Mouse (Mus musculus) heart, embryonic 12.5 days (tissue): ENCODE data around the gene Rbm24. TPM values are rescaled to one million over a fixed set of nuclear protein-coding genes. Genes with fewer than 3 reads are reported as not detected.

Experiments used
- ATAC-seq: fragments of 200-750 bp; cut with Nextera tagmentation; 2 replicates; pipeline ENCODE4 v1.8.0; 2017; ENCODE audit warnings: moderate TSS enrichment, moderate library complexity; ENCODE audit not compliant: insufficient number of reproducible peaks, low FRiP score
- H3K27ac ChIP-seq: fragments of 300-500 bp; sonication (generic); 2 replicates; pipeline ENCODE4 v1.5.1; 2016; ENCODE audit warnings: mild to moderate bottlenecking, moderate library complexity; ENCODE audit not compliant: poor library complexity, severe bottlenecking
- H3K27me3 ChIP-seq: fragments of 300-500 bp; sonication (generic); replicated peaks from 2 replicates; pipeline ENCODE4 v1.6.1; 2016; ENCODE audit warnings: mild to moderate bottlenecking, moderate library complexity
- H3K36me3 ChIP-seq: fragments of 300-500 bp; sonication (generic); 2 replicates; pipeline ENCODE4 v1.6.1; 2016; ENCODE audit warnings: mild to moderate bottlenecking, moderate library complexity
- H3K4me1 ChIP-seq: fragments of 300-500 bp; sonication (generic); replicated peaks from 2 replicates; pipeline ENCODE4 v1.6.1; 2016; ENCODE audit warnings: mild to moderate bottlenecking
- H3K4me2 ChIP-seq: fragments of 300-500 bp; sonication (generic); 2 replicates; pipeline ENCODE4 v1.6.1; 2016; ENCODE audit warnings: mild to moderate bottlenecking, moderate library complexity
- H3K4me3 ChIP-seq: fragments of 300-500 bp; sonication (generic); 2 replicates; pipeline ENCODE4 v1.5.1; 2016; ENCODE audit warnings: mild to moderate bottlenecking
- H3K9ac ChIP-seq: fragments of 300-500 bp; sonication (generic); 2 replicates; pipeline ENCODE4 v1.6.1; 2016; ENCODE audit warnings: mild to moderate bottlenecking, moderate library complexity
- H3K9me3 ChIP-seq: fragments of 300-500 bp; sonication (generic); replicated peaks from 2 replicates; pipeline ENCODE4 v1.6.1; 2016; ENCODE audit warnings: mild to moderate bottlenecking, moderate library complexity
- WGBS: fragments of 180-500 bp; shearing (Covaris S2); methylation state at CpG from one replicate; pipeline ENCODE4 v1.1.7; 2016; 5-methylcytosine and 5-hydroxymethylcytosine counted together
- polyA plus RNA-seq: library from polyadenylated mRNA; unstranded; fragments of >200 nt; fragmentation: Nextera tagmentation; extraction: Ambion mirVana; gene quantifications from 2 replicates; pipeline ENCODE4 v1.2.1, GENCODE M21; 2016

Rbm24 gene
- polyA plus RNA-seq, 1 experiment from 2014 or later, result 73.4 TPM

DNA sequence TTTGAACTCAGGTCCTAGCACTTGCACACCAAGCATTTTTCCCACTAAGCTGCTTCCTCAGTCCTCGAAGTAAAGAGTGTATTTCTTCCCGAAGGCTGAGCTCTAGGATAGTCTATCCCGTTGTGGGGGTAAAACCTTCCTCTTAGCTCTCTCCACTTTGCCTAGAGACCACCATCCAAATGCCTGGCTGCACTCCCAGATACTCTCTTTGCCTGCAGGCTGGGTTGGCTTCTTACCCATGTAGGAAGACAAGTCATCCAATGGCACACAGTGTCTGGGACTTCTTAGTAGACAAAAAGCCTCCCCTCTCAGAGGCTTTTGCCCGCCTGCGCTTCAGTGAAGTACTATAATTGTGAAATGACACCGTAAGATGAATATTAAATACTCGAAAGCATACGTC is 2.2 kb upstream of the Rbm24 start:
- H3K27ac ChIP-seq, result no peak overlapping the region
- no peak overlapping the region for H3K4me2 ChIP-seq
- no peaks in the 10 kb centered on the region for H3K36me3 ChIP-seq
- no peaks in the 10 kb centered on the region for H3K9me3 ChIP-seq
- no peaks in the 10 kb centered on the region for H3K27me3 ChIP-seq
- no peak for ATAC-seq
- H3K4me1 ChIP-seq, result peaks cover 15% of the 10 kb centered on the region
- no peak overlapping the region for H3K9ac ChIP-seq
- 89% methylated on average over 8 of the region's 8 CpGs for WGBS
- H3K4me3 ChIP-seq, result no peak overlapping the region

DNA sequence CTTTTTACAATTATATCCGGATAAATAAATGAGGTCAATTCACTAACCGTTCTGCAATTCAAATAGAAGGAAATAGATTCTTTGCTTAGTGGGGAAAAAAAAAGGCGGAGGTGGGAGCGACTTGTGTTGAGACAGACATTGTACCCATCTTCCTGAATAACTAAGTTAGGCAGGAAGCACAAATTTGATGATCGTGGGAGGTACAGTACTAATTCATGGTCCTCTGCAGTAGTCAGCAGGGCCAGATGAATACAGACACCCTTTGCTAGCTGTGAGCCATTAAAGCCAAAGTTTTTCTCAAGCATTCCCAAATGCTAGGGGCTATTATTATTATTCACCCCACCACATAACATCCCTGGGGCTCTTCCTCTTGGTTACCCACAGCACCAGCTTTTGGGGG is 640 bp upstream of the Rbm24 start:
- H3K4me1 ChIP-seq, result peaks cover 15% of the 10 kb centered on the region
- no peak for ATAC-seq
- peak overlapping the region; percentile 98 for H3K27ac ChIP-seq
- peak overlapping the region; percentile 97 for H3K9ac ChIP-seq
- H3K27me3 ChIP-seq, result no peaks in the 10 kb centered on the region
- H3K9me3 ChIP-seq, result no peaks in the 10 kb centered on the region
- H3K4me3 ChIP-seq, result peak overlapping the region; percentile 79
- H3K36me3 ChIP-seq, result peaks cover 3% of the 10 kb centered on the region
- H3K4me2 ChIP-seq, result peak overlapping the region; percentile 70
- 78% methylated on average over 5 of the region's 5 CpGs for WGBS

DNA sequence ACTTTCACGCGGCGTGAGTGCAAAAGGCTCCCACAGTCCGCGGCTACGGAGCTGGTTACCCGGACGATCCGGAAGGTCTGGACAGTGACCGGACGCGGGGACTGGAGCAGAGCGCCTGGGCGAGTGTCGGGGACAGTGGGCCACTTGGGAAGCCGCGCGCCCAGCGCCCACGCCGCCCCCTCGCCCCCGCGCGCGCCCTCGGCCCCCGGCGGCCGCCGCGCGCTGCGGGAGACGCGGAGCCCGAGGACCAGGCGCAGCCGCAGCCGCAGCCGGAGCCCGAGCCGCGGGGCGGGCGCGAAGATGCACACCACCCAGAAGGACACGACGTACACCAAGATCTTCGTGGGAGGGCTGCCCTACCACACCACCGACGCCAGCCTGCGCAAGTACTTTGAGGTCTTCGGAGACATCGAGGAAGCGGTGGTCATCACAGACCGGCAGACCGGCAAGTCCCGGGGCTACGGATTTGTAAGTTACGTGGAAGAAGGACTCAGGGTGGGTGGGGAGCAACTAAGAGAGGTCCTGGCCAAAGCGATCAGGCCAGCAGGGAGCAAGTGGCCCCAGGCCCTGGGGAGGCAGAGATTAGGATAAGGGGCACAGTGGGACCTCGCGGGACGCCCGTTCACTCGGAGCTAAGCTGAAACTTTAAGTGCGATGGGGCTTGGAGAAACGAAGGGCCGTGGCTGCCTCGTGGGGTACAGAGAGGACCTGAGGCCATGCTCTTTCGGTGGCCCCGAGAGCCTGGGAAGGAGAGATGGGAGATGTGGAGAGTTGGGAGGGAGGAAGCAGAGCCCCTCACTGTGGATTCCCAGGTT is 704 bp downstream of the Rbm24 start:
- Histone ChIP-seq H3K4me2 (peak overlapping the region; percentile 70), H3K9ac (peak overlapping the region; percentile 97), H3K9me3 (no peaks in the 10 kb centered on the region), H3K4me3 (peak overlapping the region; percentile 79), H3K27ac (peak overlapping the region; percentile 98), H3K27me3 (no peaks in the 10 kb centered on the region), H3K4me1 (peaks cover 15% of the 10 kb centered on the region), H3K36me3 (peaks cover 10% of the 10 kb centered on the region)
- WGBS, result under 1% methylated on average over 73 of the region's 73 CpGs
- no peak for ATAC-seq

DNA sequence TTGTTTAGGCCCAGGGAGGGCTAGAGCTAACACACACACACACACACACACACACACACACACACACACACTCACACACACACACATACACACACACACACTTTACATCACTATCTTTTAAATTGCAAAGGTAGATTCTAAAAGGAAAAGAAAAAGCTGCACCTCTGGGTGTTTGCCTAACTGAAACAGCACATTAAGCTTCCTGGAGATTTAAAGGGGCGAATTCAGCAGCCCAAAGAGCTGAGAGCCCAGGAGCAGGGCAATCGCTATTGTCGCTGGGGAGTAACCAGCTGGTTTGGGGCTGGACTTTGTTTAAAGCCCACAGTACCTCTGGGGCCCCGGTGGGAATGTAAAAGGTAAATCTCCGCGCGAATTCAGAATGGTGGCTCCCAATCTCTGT is 1.4 kb downstream of the Rbm24 start:
- Histone ChIP-seq H3K9ac (peak overlapping the region; percentile 97), H3K4me2 (peak overlapping the region; percentile 70), H3K4me1 (peaks cover 12% of the 10 kb centered on the region; the same call in 1 of the 2 replicates), H3K36me3 (peaks cover 15% of the 10 kb centered on the region), H3K27me3 (no peaks in the 10 kb centered on the region), H3K27ac (peak overlapping the region; percentile 98), H3K4me3 (peak overlapping the region; percentile 79), H3K9me3 (no peaks in the 10 kb centered on the region)
- WGBS, result 12% methylated on average over 7 of the region's 7 CpGs
- ATAC-seq, result no peak

DNA sequence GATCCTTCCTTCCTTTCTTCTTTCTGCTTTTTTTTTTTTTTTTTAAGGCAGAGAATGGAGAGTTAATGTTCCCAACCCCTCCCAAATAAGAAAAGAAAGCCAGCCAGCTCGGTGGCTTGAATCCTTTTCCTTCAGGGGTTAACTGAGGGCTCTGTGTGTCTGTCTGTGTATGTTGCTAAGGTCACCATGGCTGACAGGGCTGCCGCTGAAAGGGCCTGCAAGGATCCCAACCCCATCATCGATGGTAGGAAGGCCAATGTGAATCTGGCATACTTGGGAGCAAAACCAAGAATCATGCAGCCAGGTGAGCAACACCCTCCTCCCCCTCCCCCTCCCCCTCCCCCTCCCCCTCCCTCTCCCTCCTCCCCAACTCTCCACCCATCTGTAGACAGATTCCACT is 1.9 kb downstream of the Rbm24 start:
- Histone ChIP-seq H3K4me3 (peak overlapping the region; percentile 79), H3K4me1 (peaks cover 17% of the 10 kb centered on the region), H3K27me3 (no peaks in the 10 kb centered on the region), H3K4me2 (peak overlapping the region; percentile 70), H3K9ac (peak overlapping the region; percentile 97), H3K9me3 (no peaks in the 10 kb centered on the region), H3K27ac (peak overlapping the region; percentile 98), H3K36me3 (peaks cover 19% of the 10 kb centered on the region)
- peak; percentile 4; the same call in 1 of the 2 replicates for ATAC-seq
- WGBS, result 2% methylated on average over 3 of the region's 3 CpGs

DNA sequence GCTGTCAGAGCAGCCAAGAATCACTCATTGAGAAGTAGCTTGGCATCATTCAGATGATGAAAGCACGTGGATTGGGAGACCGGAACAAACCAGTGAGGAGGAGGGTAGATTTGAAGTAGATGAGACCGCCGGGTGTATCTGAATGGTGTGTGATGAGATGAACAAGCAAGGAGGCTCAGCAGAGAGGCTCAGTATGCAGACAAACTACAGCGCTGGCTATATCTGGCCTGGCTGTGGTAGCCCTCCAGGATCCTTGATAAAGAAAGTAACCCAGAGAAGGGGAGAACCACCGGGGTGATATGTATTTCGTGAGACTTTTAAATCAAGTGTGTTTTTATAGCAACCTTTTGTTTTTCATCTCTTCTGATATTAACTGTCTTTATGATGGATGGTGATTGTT is 5.6 kb downstream of the Rbm24 start:
- ATAC-seq, result no peak
- 39% methylated on average over 7 of the region's 7 CpGs for WGBS
- Histone ChIP-seq H3K27me3 (no peaks in the 10 kb centered on the region), H3K4me3 (peak overlapping the region; percentile 34), H3K4me2 (peak overlapping the region; percentile 66), H3K9ac (peak overlapping the region; percentile 78), H3K36me3 (peaks cover 28% of the 10 kb centered on the region), H3K9me3 (no peaks in the 10 kb centered on the region), H3K4me1 (peaks cover 25% of the 10 kb centered on the region), H3K27ac (peak overlapping the region; percentile 94)

DNA sequence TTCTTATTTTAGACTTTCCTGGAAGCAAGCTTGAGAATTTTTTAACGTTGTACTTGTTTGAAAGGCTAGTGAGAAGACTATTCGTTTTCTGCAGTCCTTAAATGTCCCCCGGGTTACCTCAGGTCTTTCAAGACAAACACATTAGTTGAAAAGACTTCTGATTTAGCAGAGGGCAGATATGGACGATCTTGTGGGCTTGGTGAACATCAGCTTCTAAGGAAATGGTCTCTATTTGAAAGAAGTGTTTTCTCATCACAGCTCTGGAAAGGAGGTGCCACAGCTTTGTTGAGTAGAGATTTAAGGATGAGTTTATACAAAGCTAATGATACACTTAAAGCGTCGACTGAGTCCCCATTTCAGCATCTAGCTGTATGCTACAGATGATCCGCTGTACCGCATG is 6.1 kb downstream of the Rbm24 start:
- H3K36me3 ChIP-seq, result peaks cover 33% of the 10 kb centered on the region
- peak overlapping the region; percentile 78 for H3K9ac ChIP-seq
- H3K9me3 ChIP-seq, result no peaks in the 10 kb centered on the region
- peak overlapping the region; percentile 34 for H3K4me3 ChIP-seq
- H3K4me1 ChIP-seq, result peaks cover 31% of the 10 kb centered on the region
- peak overlapping the region; percentile 94 for H3K27ac ChIP-seq
- peak overlapping the region; percentile 66 for H3K4me2 ChIP-seq
- no peak for ATAC-seq
- no peaks in the 10 kb centered on the region for H3K27me3 ChIP-seq
- WGBS, result 64% methylated on average over 8 of the region's 8 CpGs

DNA sequence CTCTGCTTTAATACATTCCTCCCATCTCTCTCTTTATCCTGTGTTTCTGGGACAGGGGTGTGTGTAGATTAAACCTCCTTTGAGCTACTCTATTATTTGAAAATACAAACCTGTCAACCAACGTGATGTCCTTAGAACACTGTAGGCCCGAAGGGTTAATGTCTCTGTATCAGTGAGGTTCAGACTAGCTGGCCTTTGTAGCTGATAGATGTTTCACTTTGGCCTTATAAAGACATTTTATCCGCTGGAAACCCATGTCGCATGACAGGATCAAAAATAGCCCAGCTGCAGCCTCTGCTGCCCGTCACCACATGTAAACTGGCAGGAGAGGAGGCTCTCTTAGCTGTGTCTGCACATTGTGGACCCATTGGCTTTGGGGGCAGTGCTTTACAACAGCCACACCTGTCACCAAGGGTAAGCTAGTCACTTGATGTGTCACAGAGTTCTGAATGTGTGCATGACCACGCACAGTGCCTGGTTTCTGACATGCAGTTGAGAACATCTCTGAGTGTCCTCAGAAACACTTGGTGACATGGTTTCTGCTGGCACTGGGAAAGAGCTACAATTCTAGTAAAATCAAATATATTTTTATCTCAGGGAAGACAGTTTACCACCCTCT is 8.5 kb downstream of the Rbm24 start:
- 36% methylated on average over 6 of the region's 6 CpGs for WGBS
- Histone ChIP-seq H3K4me2 (no peak overlapping the region), H3K4me3 (no peak overlapping the region), H3K27ac (peak overlapping the region; percentile 98), H3K36me3 (peaks cover 44% of the 10 kb centered on the region), H3K27me3 (no peaks in the 10 kb centered on the region), H3K9ac (0 out of 2 replicates have a peak overlapping the region, but pooled peaks have one; percentile 62), H3K9me3 (no peaks in the 10 kb centered on the region), H3K4me1 (peaks cover 37% of the 10 kb centered on the region)
- peak; percentile 88 for ATAC-seq

DNA sequence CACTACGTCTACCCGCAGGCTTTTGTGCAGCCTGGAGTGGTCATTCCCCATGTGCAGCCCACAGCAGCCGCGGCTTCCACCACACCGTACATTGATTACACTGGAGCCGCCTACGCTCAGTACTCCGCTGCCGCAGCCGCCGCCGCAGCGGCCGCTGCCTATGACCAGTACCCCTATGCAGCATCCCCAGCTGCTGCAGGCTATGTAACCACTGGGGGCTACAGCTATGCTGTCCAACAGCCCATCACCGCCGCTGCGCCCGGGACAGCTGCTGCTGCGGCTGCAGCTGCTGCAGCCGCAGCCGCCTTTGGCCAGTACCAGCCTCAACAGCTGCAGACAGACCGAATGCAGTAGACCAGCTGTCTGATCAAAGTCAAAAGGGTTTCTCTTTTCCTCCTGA is 10.7 kb downstream of the Rbm24 start:
- WGBS, result 69% methylated on average over 22 of the region's 22 CpGs
- Histone ChIP-seq H3K4me2 (peak overlapping the region; percentile 6; the same call in 1 of the 2 replicates), H3K9ac (peak overlapping the region; percentile 63), H3K36me3 (peaks cover 35% of the 10 kb centered on the region), H3K27me3 (no peaks in the 10 kb centered on the region), H3K4me1 (peaks cover 42% of the 10 kb centered on the region), H3K4me3 (no peak overlapping the region), H3K9me3 (no peaks in the 10 kb centered on the region), H3K27ac (peak overlapping the region; percentile 98)
- no peak for ATAC-seq

DNA sequence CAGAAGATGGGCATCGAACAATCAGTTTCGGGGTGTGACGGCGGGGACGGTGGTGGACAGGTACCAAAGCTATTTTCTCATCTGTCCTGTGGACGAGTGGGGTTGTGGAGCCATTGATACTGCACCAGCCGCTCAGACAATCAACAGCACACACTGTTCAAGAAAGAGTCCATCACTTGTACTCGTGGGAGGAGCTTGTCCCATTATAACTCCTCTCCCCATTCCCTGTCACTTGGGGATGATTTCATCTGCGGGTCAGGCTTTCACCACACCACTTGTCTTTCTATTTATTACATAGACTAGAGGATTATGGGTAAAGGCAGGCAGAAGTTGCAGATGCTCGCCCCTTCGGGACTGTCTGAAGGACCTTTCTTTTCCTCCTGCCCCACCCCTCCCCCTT is 11.6 kb downstream of the Rbm24 start:
- ATAC-seq, result 0 out of 2 replicates have a peak, but pooled peaks have one; percentile 26
- Histone ChIP-seq H3K9ac (peak overlapping the region; percentile 43; the same call in 1 of the 2 replicates), H3K27me3 (no peaks in the 10 kb centered on the region), H3K4me1 (peaks cover 36% of the 10 kb centered on the region), H3K4me3 (no peak overlapping the region), H3K9me3 (no peaks in the 10 kb centered on the region), H3K27ac (peak overlapping the region; percentile 98), H3K4me2 (no peak overlapping the region), H3K36me3 (peaks cover 27% of the 10 kb centered on the region)
- 61% methylated on average over 11 of the region's 11 CpGs for WGBS

DNA sequence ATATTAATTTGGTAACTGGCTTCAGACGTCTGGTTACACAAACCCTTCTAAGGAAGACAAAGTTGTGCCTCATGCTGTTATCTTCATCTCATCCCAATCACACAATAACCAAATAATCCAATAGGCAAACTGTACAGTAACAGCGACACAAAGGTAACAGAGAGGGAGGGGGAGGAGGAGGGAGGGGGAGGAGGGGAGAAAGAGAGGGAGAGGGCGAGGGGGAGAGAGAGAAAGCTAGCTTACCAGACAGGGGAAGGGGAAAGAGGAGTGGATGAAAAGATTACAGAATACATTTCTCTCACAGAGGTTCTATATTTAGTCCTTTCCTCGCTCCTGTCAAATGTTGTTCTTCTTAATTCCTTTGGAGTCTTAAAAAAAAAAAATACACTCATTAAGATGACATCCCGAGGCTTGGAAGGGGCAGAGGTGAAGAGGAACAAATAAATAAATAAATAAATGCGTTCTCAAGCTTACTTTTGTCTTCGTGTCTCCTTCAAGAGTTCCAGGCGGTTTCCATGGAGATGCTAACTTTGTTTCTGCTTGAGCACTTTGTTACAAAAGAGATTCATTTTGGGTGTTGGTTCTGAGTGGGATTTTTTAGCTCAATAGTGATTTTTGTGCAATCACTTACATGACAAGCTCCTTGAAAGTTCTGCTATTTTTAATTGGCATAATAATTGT is 15.8 kb downstream of the Rbm24 start:
- H3K4me2 ChIP-seq, result no peak overlapping the region
- H3K9me3 ChIP-seq, result no peaks in the 10 kb centered on the region
- no peak overlapping the region for H3K4me3 ChIP-seq
- no peaks in the 10 kb centered on the region for H3K27me3 ChIP-seq
- H3K4me1 ChIP-seq, result peaks cover 14% of the 10 kb centered on the region
- 41% methylated on average over 8 of the region's 8 CpGs for WGBS
- H3K27ac ChIP-seq, result 0 out of 2 replicates have a peak overlapping the region, but pooled peaks have one; percentile 27
- H3K36me3 ChIP-seq, result peaks cover 15% of the 10 kb centered on the region
- ATAC-seq, result no peak
- H3K9ac ChIP-seq, result no peak overlapping the region
